Mouse (Mus musculus) olfactory bulb, adult 2 months (tissue): ENCODE measurements around the gene Tuba4a.

ENCODE experiments used
- CTCF ChIP-seq: fragments of 200-500 bp; IDR thresholded peaks from 2 replicates; pipeline ENCODE4 v1.5.1; 2012; ENCODE audit warnings: low read depth, mild to moderate bottlenecking, low read length, moderate library complexity; ENCODE audit not compliant: insufficient read depth
- POLR2A ChIP-seq: fragments of 200-500 bp; IDR thresholded peaks from 2 replicates; pipeline ENCODE4 v1.6.1; 2012; ENCODE audit warnings: mild to moderate bottlenecking, low read depth, low read length, moderate library complexity; ENCODE audit not compliant: insufficient read depth

GRCm38 (mm10) chr1:75181377-75181870 lies 38.2 kb downstream of the Tuba4a start:
- TF ChIP-seq CTCF: no peak
- no peak for TF ChIP-seq POLR2A
